ENCODE assay signal across 10 mouse cellular contexts in the genomic region with DNA sequence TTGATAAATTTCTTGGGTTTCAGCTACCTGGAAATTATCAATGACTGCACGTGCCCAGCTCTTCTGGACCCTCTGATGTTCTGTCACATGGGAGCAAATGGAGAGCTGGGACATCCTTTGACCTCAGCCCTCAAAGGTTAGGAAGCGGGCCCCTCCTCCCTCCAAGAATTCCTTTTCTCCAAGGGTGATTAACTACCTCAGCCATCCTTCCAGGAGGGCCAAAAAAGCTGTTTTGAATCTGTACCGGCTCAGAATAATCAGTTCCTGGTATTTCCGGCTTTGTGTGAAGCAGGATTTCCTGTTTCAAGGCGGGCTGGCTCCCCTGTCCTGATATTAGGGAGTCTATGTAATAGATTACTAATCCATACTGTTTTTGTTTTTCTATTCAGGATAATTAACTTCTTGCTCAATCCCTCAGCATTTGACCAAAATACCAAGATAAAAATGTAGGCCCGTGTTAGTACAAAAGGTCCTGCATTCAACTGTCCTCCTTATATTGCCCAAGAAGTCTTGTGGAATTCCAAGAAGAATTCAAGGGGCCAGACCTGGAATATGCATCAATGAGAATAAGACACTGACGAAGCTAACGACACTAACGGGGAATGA. TPM values are rescaled to one million over a fixed set of nuclear protein-coding genes. Genes with fewer than 3 reads are reported as not detected.
DNase-seq lines count a peak whose midpoint lies in the region; ATAC-seq lines count a peak whose summit lies in the region.
"Had no signal": no experiment of that assay in that cellular context is flagged by ENCODE, and none has a peak within 500 bp of the region (broad histone marks: within the 10 kb centered on the region; RNA-seq: fewer than 3 reads in every experiment).

No protein-coding gene starts in this region.

- no peak overlapping the region for H3K9ac ChIP-seq in liver, embryonic 11.5 days (ENCODE audit: low read depth, low read length)
- no peak overlapping the region for H3K9ac ChIP-seq in liver, embryonic 12.5 days
- H3K9ac ChIP-seq in embryonic facial prominence, embryonic 15.5 days: no peak overlapping the region
- H3K9ac ChIP-seq: liver, embryonic 14.5 days had no signal

- WGBS in liver, embryonic 11.5 days: 23% methylated on average over 9 of the region's 9 CpGs
- WGBS in liver, embryonic 12.5 days (ENCODE audit: insufficient replicate concordance): 26% methylated on average over 9 of the region's 9 CpGs
- 38% methylated on average over 9 of the region's 9 CpGs for WGBS in embryonic facial prominence, embryonic 15.5 days
- WGBS in limb, embryonic 10.5 days: 3% methylated on average over 9 of the region's 9 CpGs

- H3K4me3 ChIP-seq in liver, embryonic 11.5 days (ENCODE audit: low read depth, low read length): no peak overlapping the region
- no peak overlapping the region for H3K4me3 ChIP-seq in liver, embryonic 12.5 days
- H3K4me3 ChIP-seq in brown adipose tissue, adult 24 weeks (ENCODE audit: insufficient read depth, low read depth, low read length): no peak overlapping the region
- H3K4me3 ChIP-seq in embryonic facial prominence, embryonic 15.5 days (replicated peaks): no peak overlapping the region
- H3K4me3 ChIP-seq in limb, embryonic 10.5 days: no peak overlapping the region

- peak overlapping the region; percentile 21; the same call in 1 of the 2 replicates for H3K27ac ChIP-seq in liver, embryonic 11.5 days (ENCODE audit: low read depth, low read length)
- H3K27ac ChIP-seq in liver, embryonic 12.5 days: no peak overlapping the region
- H3K27ac ChIP-seq in brown adipose tissue, adult 24 weeks (replicated peaks; ENCODE audit: low read depth, low read length): 0 out of 2 replicates have a peak overlapping the region, but pooled peaks have one; percentile 14
- H3K27ac ChIP-seq in embryonic facial prominence, embryonic 15.5 days (replicated peaks): 0 out of 2 replicates have a peak overlapping the region, but pooled peaks have one; percentile 7
- peak overlapping the region; percentile 91 for H3K27ac ChIP-seq in limb, embryonic 10.5 days
- H3K27ac ChIP-seq: liver, embryonic 14.5 days had no signal

- DNase-seq in liver, embryonic 11.5 days (ENCODE audit: low spot score): no peak
- peak; percentile 59 for DNase-seq in limb, embryonic 10.5 days (ENCODE audit: low spot score)
- DNase-seq in adrenal gland, postnatal 10 days: no peak
- DNase-seq in testis, postnatal 10 days (ENCODE audit: low spot score): no peak
- no peak for DNase-seq in left cerebral cortex, adult 9 months (ENCODE audit: low spot score in 2 of 2)

- ATAC-seq in liver, embryonic 11.5 days (replicated peaks; ENCODE audit: low FRiP score): no peak
- ATAC-seq in liver, embryonic 12.5 days: no peak
- no peak for ATAC-seq in embryonic facial prominence, embryonic 15.5 days (ENCODE audit: insufficient number of reproducible peaks, low FRiP score, low TSS enrichment, low read depth)
- ATAC-seq: midbrain, embryonic 16.5 days had no signal

- peaks cover 43% of the 10 kb centered on the region for H3K4me1 ChIP-seq in liver, embryonic 11.5 days (replicated peaks; ENCODE audit: control insufficient read depth, insufficient read depth, low read length)
- H3K4me1 ChIP-seq in liver, embryonic 12.5 days: peaks cover 52% of the 10 kb centered on the region
- 0 out of 2 replicates have a peak, but pooled peaks cover under 1% of the 10 kb centered on the region for H3K4me1 ChIP-seq in brown adipose tissue, adult 24 weeks (ENCODE audit: control insufficient read depth, insufficient read depth, insufficient read length, low read length)
- peaks cover 31% of the 10 kb centered on the region for H3K4me1 ChIP-seq in embryonic facial prominence, embryonic 15.5 days
- H3K4me1 ChIP-seq in limb, embryonic 10.5 days: peaks cover 90% of the 10 kb centered on the region

- H3K36me3 ChIP-seq in liver, embryonic 11.5 days (ENCODE audit: control insufficient read depth, insufficient read depth, low read length): no peaks in the 10 kb centered on the region
- no peaks in the 10 kb centered on the region for H3K36me3 ChIP-seq in liver, embryonic 12.5 days
- no peaks in the 10 kb centered on the region for H3K36me3 ChIP-seq in embryonic facial prominence, embryonic 15.5 days
- H3K36me3 ChIP-seq in limb, embryonic 10.5 days: no peaks in the 10 kb centered on the region

- no peak overlapping the region for H3K4me2 ChIP-seq in liver, embryonic 11.5 days
- H3K4me2 ChIP-seq in liver, embryonic 12.5 days: no peak overlapping the region
- no peak overlapping the region for H3K4me2 ChIP-seq in embryonic facial prominence, embryonic 15.5 days (replicated peaks)

- H3K9me3 ChIP-seq in liver, embryonic 11.5 days (ENCODE audit: control insufficient read depth, low read length): no peaks in the 10 kb centered on the region
- no peaks in the 10 kb centered on the region for H3K9me3 ChIP-seq in liver, embryonic 12.5 days (replicated peaks)
- no peaks in the 10 kb centered on the region for H3K9me3 ChIP-seq in embryonic facial prominence, embryonic 15.5 days (replicated peaks)
- H3K9me3 ChIP-seq in limb, embryonic 10.5 days (replicated peaks): no peaks in the 10 kb centered on the region

- H3K27me3 ChIP-seq in liver, embryonic 11.5 days (replicated peaks; ENCODE audit: control insufficient read depth, insufficient read depth, low read length): peaks cover 46% of the 10 kb centered on the region
- H3K27me3 ChIP-seq in liver, embryonic 12.5 days (replicated peaks): peaks cover 97% of the 10 kb centered on the region
- no peaks in the 10 kb centered on the region for H3K27me3 ChIP-seq in embryonic facial prominence, embryonic 15.5 days
- no peaks in the 10 kb centered on the region for H3K27me3 ChIP-seq in limb, embryonic 10.5 days (ENCODE audit: low read depth, poor library complexity, severe bottlenecking)

RNA-seq across cellular contexts. Expression of gene Pim1, which starts 25.0 kb away (rescaled TPM):
- polyA plus RNA-seq in liver, embryonic 11.5 days (2014; fragmentation: Nextera tagmentation; extraction: Ambion mirVana): 41.6 and 47.0 TPM in 2 replicates
- polyA plus RNA-seq in liver, embryonic 12.5 days (2016; fragmentation: Nextera tagmentation; extraction: Ambion mirVana): 112 and 114 TPM in 2 replicates
- polyA plus RNA-seq in brown adipose tissue, adult 24 weeks (2012; ENCODE audit: insufficient read depth, insufficient read length, missing spikeins): 77.0 and 152 TPM in 2 replicates
- 17.8 and 20.0 TPM in 2 replicates for polyA plus RNA-seq in embryonic facial prominence, embryonic 15.5 days (2015; fragmentation: Nextera tagmentation; extraction: Ambion mirVana)
- polyA plus RNA-seq in limb, embryonic 10.5 days (2016; fragmentation: Nextera tagmentation; extraction: Ambion mirVana): 27.4 and 31.0 TPM in 2 replicates
- 100 to 1,000 TPM in 1 of 2 experiments, 10 to 100 TPM in 1; 73.4 to 104 TPM for total RNA-seq in adrenal gland, postnatal 10 days (2021)
